Mouse (Mus musculus): ENCODE measurements around the gene Il1rap.

Gene Il1rap

GRCm38 (mm10) chr16:26612499-26613220, 31.2 kb downstream of the Il1rap start:
- no peak for DNase-seq (ENCODE audit: low read depth in 2 of 2, low spot score in 2 of 2)

GRCm38 (mm10) chr16:26623141-26623540, 41.6 kb downstream of the Il1rap start:
- DNase-seq (ENCODE audit: low read depth in 2 of 2, low spot score in 2 of 2) = no peak

GRCm38 (mm10) chr16:26626065-26626464, 44.6 kb downstream of the Il1rap start:
- DNase-seq (ENCODE audit: low read depth in 2 of 2, low spot score in 2 of 2) = no peak

- DNase-seq (ENCODE audit: low read depth in 2 of 2, low spot score in 2 of 2) = no peak
These were observed 53.3 kb downstream of the Il1rap start for GRCm38 (mm10) chr16:26634800-26635199.

- DNase-seq (ENCODE audit: low read depth in 2 of 2, low spot score in 2 of 2) = no peak
These were observed 61.6 kb downstream of the Il1rap start for GRCm38 (mm10) chr16:26643077-26643476.

GRCm38 (mm10) chr16:26646066-26646465, 64.6 kb downstream of the Il1rap start:
- DNase-seq (ENCODE audit: low read depth in 2 of 2, low spot score in 2 of 2) = no peak

GRCm38 (mm10) chr16:26647036-26647435, 65.5 kb downstream of the Il1rap start:
- no peak for DNase-seq (ENCODE audit: low read depth in 2 of 2, low spot score in 2 of 2)

GRCm38 (mm10) chr16:26662722-26663436, 81.4 kb downstream of the Il1rap start:
- no peak for DNase-seq (ENCODE audit: low read depth in 2 of 2, low spot score in 2 of 2)

GRCm38 (mm10) chr16:26666401-26666800, 84.9 kb downstream of the Il1rap start:
- DNase-seq (ENCODE audit: low read depth in 2 of 2, low spot score in 2 of 2) = no peak

GRCm38 (mm10) chr16:26669081-26669480, 87.6 kb downstream of the Il1rap start:
- DNase-seq (ENCODE audit: low read depth in 2 of 2, low spot score in 2 of 2) = no peak

GRCm38 (mm10) chr16:26680381-26680780, 98.9 kb downstream of the Il1rap start:
- no peak for DNase-seq (ENCODE audit: low read depth in 2 of 2, low spot score in 2 of 2)

- DNase-seq (ENCODE audit: low read depth in 2 of 2, low spot score in 2 of 2) = no peak
These were observed 108.3 kb downstream of the Il1rap start for GRCm38 (mm10) chr16:26689771-26690170.

GRCm38 (mm10) chr16:26691294-26691693, 109.8 kb downstream of the Il1rap start:
- no peak for DNase-seq (ENCODE audit: low read depth in 2 of 2, low spot score in 2 of 2)

- no peak for DNase-seq (ENCODE audit: low read depth in 2 of 2, low spot score in 2 of 2)
These were observed 116.6 kb downstream of the Il1rap start for GRCm38 (mm10) chr16:26698076-26698475.

GRCm38 (mm10) chr16:26700440-26701103, 119.1 kb downstream of the Il1rap start:
- no peak for DNase-seq (ENCODE audit: low read depth in 2 of 2, low spot score in 2 of 2)

- DNase-seq (ENCODE audit: low read depth in 2 of 2, low spot score in 2 of 2) = no peak
These were observed 124.3 kb downstream of the Il1rap start for GRCm38 (mm10) chr16:26705658-26706371.

GRCm38 (mm10) chr16:26706503-26706902, 125.0 kb downstream of the Il1rap start:
- no peak for DNase-seq (ENCODE audit: low read depth in 2 of 2, low spot score in 2 of 2)

GRCm38 (mm10) chr16:26710922-26711321, 129.4 kb downstream of the Il1rap start:
- no peak for DNase-seq (ENCODE audit: low read depth in 2 of 2, low spot score in 2 of 2)

- no peak for DNase-seq (ENCODE audit: low read depth in 2 of 2, low spot score in 2 of 2)
These were observed 132.2 kb downstream of the Il1rap start for GRCm38 (mm10) chr16:26713538-26714316.

- DNase-seq (ENCODE audit: low read depth in 2 of 2, low spot score in 2 of 2) = no peak
These were observed 141.0 kb downstream of the Il1rap start for GRCm38 (mm10) chr16:26722464-26722863.
